Mouse (Mus musculus) 3T3-L1 (cell line): ENCODE data around the gene Trim80.
"Not testable (repeated sequence)": the region's sequence is repeated elsewhere in the genome, so short reads cannot be mapped to it uniquely, and the experiment has no call there.

Source experiments
- DNase-seq: peaks from one replicate; pipeline ENCODE4 v3.0.0-alpha.2; 2015; ENCODE audit warnings: low read depth, low spot score

Trim80 gene

GRCm38 (mm10) chr11:115427482-115428331 lies 12.6 kb upstream of the Trim80 start:
- peak; percentile 81 for DNase-seq

- DNase-seq: no peak
Measured at GRCm38 (mm10) chr11:115429307-115429706, 11.0 kb upstream of the Trim80 start.

GRCm38 (mm10) chr11:115430561-115430960 lies 9.8 kb upstream of the Trim80 start:
- no peak for DNase-seq

- no peak for DNase-seq
Measured at GRCm38 (mm10) chr11:115432814-115433213, 7.5 kb upstream of the Trim80 start.

GRCm38 (mm10) chr11:115433342-115433741 lies 7.0 kb upstream of the Trim80 start:
- no peak for DNase-seq

- DNase-seq: no peak
Measured at GRCm38 (mm10) chr11:115435596-115436337, 4.6 kb upstream of the Trim80 start.

GRCm38 (mm10) chr11:115437571-115438122 lies 2.7 kb upstream of the Trim80 start:
- DNase-seq: peak; percentile 50

- DNase-seq: peak; percentile 63
Measured at GRCm38 (mm10) chr11:115439326-115439725, 1.0 kb upstream of the Trim80 start.

GRCm38 (mm10) chr11:115441417-115441816 lies 1.1 kb downstream of the Trim80 start:
- DNase-seq: no peak

GRCm38 (mm10) chr11:115446906-115447305 lies 6.6 kb downstream of the Trim80 start:
- DNase-seq: no peak

- DNase-seq: no peak
Measured at GRCm38 (mm10) chr11:115447321-115447885, 7.1 kb downstream of the Trim80 start.

DNA sequence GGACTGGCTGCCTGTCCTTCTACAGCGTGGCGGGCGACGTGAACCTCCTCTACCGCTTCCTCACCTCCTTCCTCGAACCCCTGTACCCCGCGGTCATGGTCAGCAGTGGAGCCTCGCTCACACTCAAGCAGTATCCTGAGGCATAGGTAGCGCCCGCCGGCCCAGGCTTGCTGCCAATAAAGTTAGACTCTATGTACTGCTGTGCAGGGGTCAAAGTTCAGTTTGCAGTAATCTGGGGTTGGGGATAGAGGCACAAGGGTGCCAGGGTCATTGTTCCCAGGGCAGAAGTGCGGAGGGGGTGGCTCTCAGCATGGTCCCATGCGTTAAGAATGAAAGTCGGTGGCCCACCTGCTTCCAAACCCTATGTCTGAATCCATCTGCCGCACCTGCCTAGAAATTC lies 7.7 kb downstream of the Trim80 start:
- DNase-seq: no peak

- DNase-seq: no peak
Measured at GRCm38 (mm10) chr11:115448998-115449397, 8.7 kb downstream of the Trim80 start.

GRCm38 (mm10) chr11:115450176-115450575 lies 9.8 kb downstream of the Trim80 start:
- no peak for DNase-seq

DNA sequence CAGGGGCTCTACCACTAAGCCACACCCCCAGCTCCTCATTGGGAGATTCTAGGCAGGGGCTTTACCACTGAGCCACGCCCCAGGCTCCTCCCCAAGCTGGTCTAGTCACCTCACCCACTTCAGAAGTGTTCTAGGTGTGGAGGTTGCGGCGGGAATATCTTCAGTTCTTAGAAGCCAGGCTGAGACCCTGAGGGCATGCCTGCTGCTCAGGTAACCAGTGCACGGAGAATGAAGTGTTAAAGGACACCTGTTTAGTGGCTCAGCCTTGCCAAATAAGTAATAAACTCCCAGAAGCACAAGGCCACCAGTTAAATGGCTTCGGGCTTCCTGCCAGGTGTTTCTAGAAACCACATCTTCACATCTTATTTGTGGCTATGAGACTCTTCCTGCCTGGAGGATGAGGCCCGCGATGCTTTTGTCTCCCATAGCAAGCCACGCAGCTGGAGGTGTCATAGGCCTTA lies 11.5 kb downstream of the Trim80 start:
- no peak for DNase-seq

DNA sequence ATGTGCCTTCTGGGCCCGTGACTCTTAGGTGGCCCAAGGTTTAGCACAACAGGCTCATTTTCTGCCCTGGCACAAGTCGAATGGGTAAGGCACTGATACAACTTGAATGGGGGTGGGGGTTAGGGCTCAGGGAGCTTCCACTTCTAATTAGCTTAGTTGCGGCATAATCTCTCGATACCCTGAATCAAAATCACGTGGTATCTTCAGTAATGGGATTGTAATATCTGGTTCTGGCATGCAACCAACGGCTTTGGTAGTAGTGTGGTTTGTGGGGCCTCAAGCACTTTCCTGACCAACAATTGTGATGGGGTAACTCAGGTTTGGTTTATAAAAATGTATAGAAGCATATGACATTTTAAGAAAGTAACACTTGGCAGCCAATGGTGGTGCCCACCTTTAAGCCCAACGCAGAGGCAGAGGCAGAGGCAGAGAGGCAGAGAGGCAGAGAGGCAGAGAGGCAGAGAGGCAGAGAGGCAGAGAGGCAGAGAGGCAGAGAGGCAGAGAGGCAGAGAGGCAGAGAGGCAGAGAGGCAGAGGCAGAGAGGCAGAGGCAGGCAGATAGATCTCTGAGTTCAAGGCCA lies 12.0 kb downstream of the Trim80 start:
- no peak for DNase-seq

- no peak for DNase-seq
Measured at GRCm38 (mm10) chr11:115453306-115453705, 13.0 kb downstream of the Trim80 start.

- not testable (repeated sequence) for DNase-seq
Measured at GRCm38 (mm10) chr11:115454822-115455221, 14.5 kb downstream of the Trim80 start.

GRCm38 (mm10) chr11:115455619-115456018 lies 15.3 kb downstream of the Trim80 start:
- no peak for DNase-seq

DNA sequence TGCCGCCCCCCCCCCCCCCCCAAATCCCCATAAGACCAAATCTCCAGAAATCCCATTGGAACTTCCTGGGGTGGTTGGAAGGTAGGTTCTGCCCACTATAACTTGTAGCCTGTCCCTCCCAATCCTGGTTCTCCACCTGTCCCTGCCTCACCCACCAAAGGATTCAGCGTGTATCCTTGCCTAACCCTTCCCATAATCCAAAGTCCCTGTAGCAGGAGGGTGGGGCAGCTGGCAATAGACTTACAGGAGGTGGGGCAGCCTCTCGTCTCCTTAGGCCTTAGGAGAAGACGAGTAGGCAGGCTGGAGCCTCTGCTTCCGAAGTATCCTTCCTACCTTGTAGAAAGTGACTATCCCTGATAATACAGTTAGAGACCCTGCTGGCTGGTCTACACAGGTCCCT lies 15.8 kb downstream of the Trim80 start:
- DNase-seq: no peak

DNA sequence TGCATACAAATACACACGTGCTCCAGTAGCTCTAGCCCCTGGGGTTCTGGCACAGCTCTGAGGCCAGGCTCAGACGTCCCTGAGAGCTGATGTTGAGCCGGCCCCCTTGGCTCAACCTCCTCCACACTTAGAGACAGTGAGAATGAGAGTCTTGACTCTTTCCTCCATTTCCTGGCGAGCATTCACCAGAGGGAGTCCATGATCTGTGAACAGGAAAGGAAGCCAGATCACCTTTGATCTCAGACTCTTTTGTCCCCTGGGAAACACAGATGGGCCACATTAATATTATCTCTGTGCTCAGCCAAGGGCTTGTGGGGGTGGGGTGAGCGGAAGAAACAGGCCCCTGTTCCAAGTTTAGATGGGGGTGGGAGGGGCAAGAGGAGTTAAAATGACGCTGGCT lies 17.1 kb downstream of the Trim80 start:
- DNase-seq: no peak

DNA sequence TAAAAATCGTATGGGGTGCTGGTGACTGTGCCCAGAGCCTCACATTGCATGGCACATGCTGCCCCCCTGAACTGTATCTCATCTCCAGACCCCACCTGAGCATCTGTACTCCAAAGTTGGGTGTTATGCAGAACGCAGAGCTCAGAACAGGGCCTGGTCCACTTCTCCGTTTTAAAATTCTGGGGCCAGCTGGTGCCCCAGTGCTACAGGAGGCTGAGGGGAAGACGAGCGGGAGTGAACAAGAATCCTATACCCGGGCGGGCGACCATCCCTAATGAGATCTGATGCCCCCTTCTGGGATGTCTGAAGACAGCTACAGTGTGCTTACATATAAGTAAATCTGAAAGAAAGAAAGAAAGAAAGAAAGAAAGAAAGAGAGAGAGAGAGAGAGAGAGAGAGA lies 20.6 kb downstream of the Trim80 start:
- no peak for DNase-seq
